Mouse (Mus musculus) kidney, embryonic 14.5 days (tissue): Measurements from ENCODE around the gene Prune2. TPM values are rescaled to one million over a fixed set of nuclear protein-coding genes. Genes with fewer than 3 reads are reported as not detected.

Source experiments
- ATAC-seq: fragments of 200-750 bp; cut with Nextera tagmentation; 2 replicates; pipeline ENCODE4 v1.8.0; 2017; ENCODE audit warnings: moderate number of reproducible peaks, mild to moderate bottlenecking, moderate TSS enrichment, moderate library complexity; ENCODE audit not compliant: low FRiP score, low TSS enrichment
- H3K27ac ChIP-seq: fragments of 300-500 bp; sonication (generic); 2 replicates; pipeline ENCODE4 v1.5.1; 2014; ENCODE audit warnings: low read depth, mild to moderate bottlenecking, low read length, moderate library complexity, mixed read lengths
- H3K27me3 ChIP-seq: fragments of 300-500 bp; sonication (generic); 2 replicates; pipeline ENCODE4 v1.6.1; 2014; ENCODE audit warnings: mild to moderate bottlenecking, low read length; ENCODE audit not compliant: control insufficient read depth, insufficient read depth
- H3K36me3 ChIP-seq: fragments of 300-500 bp; sonication (generic); 2 replicates; pipeline ENCODE4 v1.6.1; 2014; ENCODE audit warnings: low read length, mixed read lengths; ENCODE audit not compliant: control insufficient read depth, insufficient read depth
- H3K4me1 ChIP-seq: fragments of 300-500 bp; sonication (generic); 2 replicates; pipeline ENCODE4 v1.6.1; 2014; ENCODE audit warnings: low read length, mixed read lengths; ENCODE audit not compliant: control insufficient read depth, insufficient read depth
- H3K4me2 ChIP-seq: fragments of 300-500 bp; sonication (generic); replicated peaks from 2 replicates; pipeline ENCODE4 v1.6.1; 2014; ENCODE audit warnings: low read depth, mild to moderate bottlenecking, low read length
- H3K4me3 ChIP-seq: fragments of 300-500 bp; sonication (generic); 2 replicates; pipeline ENCODE4 v1.5.1; 2014; ENCODE audit warnings: mild to moderate bottlenecking, low read length
- H3K9ac ChIP-seq: fragments of 300-500 bp; sonication (generic); 2 replicates; pipeline ENCODE4 v1.6.1; 2014; ENCODE audit warnings: low read depth, mild to moderate bottlenecking, low read length, moderate library complexity
- H3K9me3 ChIP-seq: fragments of 300-500 bp; sonication (generic); 2 replicates; pipeline ENCODE4 v1.6.1; 2016; ENCODE audit warnings: low read length; ENCODE audit not compliant: control insufficient read depth
- WGBS: fragments of 180-500 bp; shearing (Covaris S2); extraction: QIAGEN DNeasy Blood & Tissue Kit; methylation state at CpG from one replicate; pipeline ENCODE4 v1.1.7; 2014; 5-methylcytosine and 5-hydroxymethylcytosine counted together
- polyA plus RNA-seq: library from polyadenylated mRNA; unstranded; fragments of >200 nt; fragmentation: Nextera tagmentation; extraction: Ambion mirVana; gene quantifications from 2 replicates; pipeline ENCODE4 v1.2.1, GENCODE M21; 2014

The Prune2 gene
- polyA plus RNA-seq, 1 experiment from 2014 or later = 2.2 TPM

GRCm38 (mm10) chr19:17244544-17244943 lies 288.6 kb downstream of the Prune2 start:
- 55% methylated on average over 7 of the region's 7 CpGs for WGBS
- no peak overlapping the region for H3K27ac ChIP-seq

GRCm38 (mm10) chr19:17247352-17247925 lies 291.5 kb downstream of the Prune2 start:
- Histone ChIP-seq H3K4me2 (no peak overlapping the region), H3K4me1 (peaks cover 7% of the 10 kb centered on the region; the same call in 1 of the 2 replicates), H3K9me3 (no peaks in the 10 kb centered on the region), H3K4me3 (no peak overlapping the region), H3K36me3 (no peaks in the 10 kb centered on the region), H3K27ac (no peak overlapping the region), H3K27me3 (no peaks in the 10 kb centered on the region), H3K9ac (no peak overlapping the region)
- ATAC-seq = no peak
- WGBS = 94% methylated on average over 8 of the region's 8 CpGs

More at GRCm38 (mm10) chr19:17244544-17244943, 288.6 kb downstream of the Prune2 start:
- Histone ChIP-seq H3K4me1 (0 out of 2 replicates have a peak, but pooled peaks cover 4% of the 10 kb centered on the region), H3K9me3 (no peaks in the 10 kb centered on the region), H3K27me3 (no peaks in the 10 kb centered on the region), H3K4me3 (no peak overlapping the region), H3K4me2 (no peak overlapping the region), H3K9ac (no peak overlapping the region), H3K36me3 (no peaks in the 10 kb centered on the region)
- ATAC-seq = no peak

GRCm38 (mm10) chr19:17249691-17250090 lies 293.8 kb downstream of the Prune2 start:
- 74% methylated on average over 9 of the region's 9 CpGs for WGBS
- no peak overlapping the region for H3K4me2 ChIP-seq
- ATAC-seq = no peak

GRCm38 (mm10) chr19:17250801-17251200 lies 294.9 kb downstream of the Prune2 start:
- Histone ChIP-seq H3K4me1 (peaks cover 3% of the 10 kb centered on the region; the same call in 1 of the 2 replicates), H3K4me2 (no peak overlapping the region), H3K9me3 (no peaks in the 10 kb centered on the region), H3K4me3 (no peak overlapping the region), H3K27ac (no peak overlapping the region), H3K9ac (no peak overlapping the region), H3K27me3 (no peaks in the 10 kb centered on the region), H3K36me3 (no peaks in the 10 kb centered on the region)
- ATAC-seq = no peak
- WGBS = 76% methylated on average over 7 of the region's 7 CpGs

More at GRCm38 (mm10) chr19:17249691-17250090, 293.8 kb downstream of the Prune2 start:
- Histone ChIP-seq H3K27me3 (no peaks in the 10 kb centered on the region), H3K9me3 (no peaks in the 10 kb centered on the region), H3K9ac (no peak overlapping the region), H3K27ac (no peak overlapping the region), H3K4me1 (peaks cover 5% of the 10 kb centered on the region; the same call in 1 of the 2 replicates), H3K36me3 (no peaks in the 10 kb centered on the region), H3K4me3 (no peak overlapping the region)

DNA sequence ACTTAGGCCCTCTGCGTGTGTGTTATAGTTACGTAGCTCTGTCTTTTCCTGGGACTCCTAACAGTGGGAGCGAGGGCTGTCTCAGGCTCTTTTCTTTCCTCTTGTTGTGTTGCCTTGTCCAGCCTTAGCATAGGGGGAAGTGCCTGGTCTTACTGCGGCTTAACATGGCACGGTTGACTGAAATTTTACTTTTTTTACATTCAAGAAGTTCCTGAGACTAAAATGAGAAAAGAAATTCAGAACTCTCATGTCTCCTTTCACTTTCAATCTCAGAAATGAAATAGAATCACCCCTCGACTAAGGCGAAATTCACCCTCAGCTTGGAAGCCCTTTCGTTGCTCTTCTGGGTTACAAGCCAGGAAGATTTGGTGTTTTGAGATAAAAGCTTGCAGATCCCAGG lies 295.5 kb downstream of the Prune2 start:
- no peaks in the 10 kb centered on the region for H3K9me3 ChIP-seq
- H3K9ac ChIP-seq = no peak overlapping the region
- WGBS = 88% methylated on average over 8 of the region's 8 CpGs
- no peak for ATAC-seq
- no peaks in the 10 kb centered on the region for H3K36me3 ChIP-seq
- H3K4me1 ChIP-seq = peaks cover 6% of the 10 kb centered on the region; the same call in 1 of the 2 replicates
- no peaks in the 10 kb centered on the region for H3K27me3 ChIP-seq
- H3K4me2 ChIP-seq = no peak overlapping the region
- H3K4me3 ChIP-seq = no peak overlapping the region
- H3K27ac ChIP-seq = no peak overlapping the region

GRCm38 (mm10) chr19:17252845-17253244 lies 296.9 kb downstream of the Prune2 start:
- Histone ChIP-seq H3K27ac (no peak overlapping the region), H3K4me2 (no peak overlapping the region), H3K36me3 (no peaks in the 10 kb centered on the region), H3K27me3 (no peaks in the 10 kb centered on the region), H3K4me1 (peaks cover 7% of the 10 kb centered on the region; the same call in 1 of the 2 replicates), H3K9me3 (no peaks in the 10 kb centered on the region), H3K9ac (no peak overlapping the region), H3K4me3 (no peak overlapping the region)
- ATAC-seq = no peak
- WGBS = 65% methylated on average over 3 of the region's 3 CpGs

DNA sequence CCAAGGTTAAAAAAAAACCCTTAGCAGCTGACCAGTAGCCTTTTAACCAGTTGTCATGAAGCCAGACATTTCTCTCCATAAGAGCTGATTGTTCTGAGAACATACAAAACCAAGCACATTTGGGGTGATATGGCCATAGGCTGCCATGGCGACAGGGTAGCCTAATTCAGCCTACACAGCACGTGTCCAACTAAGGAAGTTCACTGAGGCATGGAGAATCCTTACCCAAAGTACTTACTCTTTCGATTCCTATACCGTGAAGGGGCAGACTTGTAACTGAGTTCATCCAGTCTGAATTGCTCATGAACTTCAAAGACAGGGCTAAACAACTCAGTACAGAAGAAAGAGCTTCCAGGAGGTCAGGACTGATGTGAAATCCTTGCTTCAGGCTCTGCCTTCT lies 299.6 kb downstream of the Prune2 start:
- Histone ChIP-seq H3K4me1 (0 out of 2 replicates have a peak, but pooled peaks cover 3% of the 10 kb centered on the region), H3K9ac (no peak overlapping the region), H3K27ac (no peak overlapping the region), H3K4me3 (no peak overlapping the region), H3K36me3 (no peaks in the 10 kb centered on the region), H3K4me2 (no peak overlapping the region), H3K9me3 (no peaks in the 10 kb centered on the region), H3K27me3 (no peaks in the 10 kb centered on the region)
- no peak for ATAC-seq
- WGBS = 62% methylated on average over 4 of the region's 4 CpGs

GRCm38 (mm10) chr19:17256388-17256787 lies 300.5 kb downstream of the Prune2 start:
- Histone ChIP-seq H3K4me1 (0 out of 2 replicates have a peak, but pooled peaks cover 3% of the 10 kb centered on the region), H3K36me3 (no peaks in the 10 kb centered on the region), H3K27me3 (no peaks in the 10 kb centered on the region), H3K4me3 (no peak overlapping the region), H3K27ac (no peak overlapping the region), H3K9ac (no peak overlapping the region), H3K9me3 (no peaks in the 10 kb centered on the region), H3K4me2 (no peak overlapping the region)
- no peak for ATAC-seq
- 69% methylated on average over 8 of the region's 8 CpGs for WGBS

- Histone ChIP-seq H3K27me3 (no peaks in the 10 kb centered on the region), H3K9ac (no peak overlapping the region), H3K27ac (no peak overlapping the region), H3K4me2 (no peak overlapping the region), H3K36me3 (no peaks in the 10 kb centered on the region), H3K9me3 (no peaks in the 10 kb centered on the region), H3K4me1 (0 out of 2 replicates have a peak, but pooled peaks cover 3% of the 10 kb centered on the region), H3K4me3 (no peak overlapping the region)
- no peak for ATAC-seq
- WGBS = 66% methylated on average over 10 of the region's 10 CpGs
Measured at GRCm38 (mm10) chr19:17256867-17257266, 300.9 kb downstream of the Prune2 start.
